Mouse (Mus musculus) thymus, postnatal 0 days (tissue): ENCODE results near the gene Zfp128. TPM values are rescaled to one million over a fixed set of nuclear protein-coding genes. Genes with fewer than 3 reads are reported as not detected.
"Not testable (repeated sequence)": the region's sequence is repeated elsewhere in the genome, so short reads cannot be mapped to it uniquely, and the experiment has no call there.

Experiments used
- DNase-seq: peaks from one replicate; pipeline ENCODE4 v3.0.0-alpha.2; 2015; ENCODE audit warnings: low spot score
- polyA plus RNA-seq: library from polyadenylated mRNA; unstranded; fragments of >200 nt; fragmentation: Nextera tagmentation; extraction: Ambion mirVana; gene quantifications from 2 replicates; pipeline ENCODE4 v1.2.1, GENCODE M21; 2015

Zfp128 gene
- polyA plus RNA-seq = 1.9 and 2.4 TPM in 2 replicates

- DNase-seq = peak; percentile 92
Measured at GRCm38 (mm10) chr7:12880911-12881660, at the start of gene Zfp128. Gene Zfp128, plus strand, starts transcription at chr7:12881177.

DNA sequence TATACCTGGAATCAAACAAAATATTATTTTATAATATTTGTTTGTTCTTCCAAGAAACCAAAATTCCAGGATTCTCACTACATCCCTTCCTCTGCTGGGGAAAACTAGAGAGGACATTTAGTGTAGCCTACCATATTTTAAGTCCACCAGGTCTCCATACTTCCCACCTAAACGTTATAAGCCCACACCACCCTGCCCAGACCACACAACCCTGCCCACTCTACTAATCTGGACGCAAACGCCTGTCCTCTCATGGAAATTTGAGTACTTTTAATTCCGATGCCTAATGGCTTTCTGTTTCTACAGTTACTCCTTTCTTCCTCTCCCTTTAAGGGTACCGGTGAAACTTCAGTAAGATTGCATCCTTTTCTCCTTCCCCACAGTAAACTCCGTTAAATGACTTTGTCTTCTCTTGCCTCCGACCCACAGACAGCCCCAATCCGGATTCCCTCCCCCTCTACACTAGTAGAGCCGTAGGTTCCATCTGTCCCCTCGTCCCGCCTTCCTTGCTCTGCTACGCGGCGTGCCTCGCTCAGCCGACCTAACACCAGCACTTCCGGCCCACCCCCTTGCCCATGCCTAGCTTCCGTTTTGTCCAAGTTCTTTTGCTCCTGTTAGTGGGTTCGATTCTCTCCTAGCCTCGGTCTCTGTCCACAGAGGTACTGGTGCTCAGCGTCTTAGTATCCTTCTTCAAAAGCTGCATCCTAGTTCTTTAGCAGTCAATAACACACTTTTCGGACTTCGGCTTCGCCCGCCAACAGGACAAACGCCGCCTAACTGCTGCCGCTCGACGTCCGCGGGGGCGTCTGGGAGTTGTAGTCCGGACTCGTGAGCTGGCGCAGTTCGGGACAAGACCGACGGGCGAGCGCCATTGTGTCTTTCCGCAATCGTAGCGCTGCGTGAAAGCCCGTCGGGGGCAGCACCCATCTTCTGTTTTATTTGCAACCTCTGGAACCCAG is 46.5 kb upstream of the Zfp128 start, which contains the start of gene Zfp110:
Zfp110 (plus strand) TSS at position 600 of the 959 bp plus-strand sequence.
- peak; percentile 93 for DNase-seq

DNA sequence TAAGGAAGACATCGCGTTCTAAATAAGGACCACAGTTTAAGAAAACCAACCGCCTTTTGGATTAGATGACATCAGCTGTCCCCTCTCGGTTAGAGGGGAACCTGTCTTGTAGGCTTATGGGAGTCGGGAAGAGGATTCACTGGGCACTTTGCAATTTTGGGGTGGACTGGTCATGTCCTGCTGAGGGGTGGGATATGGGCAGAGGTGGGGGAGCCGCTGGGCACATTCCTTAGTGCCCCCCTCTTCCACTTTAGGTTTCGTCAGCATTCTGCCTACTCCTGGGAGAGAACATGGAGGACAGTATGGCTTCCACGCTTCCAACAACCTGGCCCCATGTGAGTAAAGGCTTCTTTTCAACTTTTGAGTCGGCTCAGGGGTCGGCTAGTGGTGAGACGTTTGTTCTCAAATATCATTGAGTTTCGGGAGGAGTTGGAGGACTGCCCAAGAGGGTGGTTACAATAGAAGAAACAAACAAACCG is 45.7 kb upstream of the Zfp128 start:
- no peak for DNase-seq

GRCm38 (mm10) chr7:12835779-12836178 is 45.2 kb upstream of the Zfp128 start:
- DNase-seq = no peak

DNA sequence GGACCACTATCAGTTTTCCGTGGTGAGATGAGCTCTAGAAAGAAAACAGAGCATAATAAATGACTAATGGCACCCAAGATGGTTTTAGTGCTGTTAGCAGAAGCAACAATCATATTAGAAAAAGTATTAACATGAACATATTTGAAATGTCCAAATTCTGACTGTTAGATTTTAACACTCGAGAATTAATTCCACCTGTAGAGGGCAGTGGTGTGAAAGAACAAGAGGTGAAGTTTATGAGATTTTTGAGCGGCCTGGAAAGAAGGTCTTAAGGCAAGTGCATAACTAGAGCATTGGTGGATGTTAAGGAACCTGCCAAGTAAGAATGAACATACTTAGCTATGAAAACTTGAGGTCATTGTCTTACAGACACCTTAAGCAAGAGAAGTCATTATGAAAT is 6.7 kb upstream of the Zfp128 start:
- DNase-seq = peak; percentile 51

DNA sequence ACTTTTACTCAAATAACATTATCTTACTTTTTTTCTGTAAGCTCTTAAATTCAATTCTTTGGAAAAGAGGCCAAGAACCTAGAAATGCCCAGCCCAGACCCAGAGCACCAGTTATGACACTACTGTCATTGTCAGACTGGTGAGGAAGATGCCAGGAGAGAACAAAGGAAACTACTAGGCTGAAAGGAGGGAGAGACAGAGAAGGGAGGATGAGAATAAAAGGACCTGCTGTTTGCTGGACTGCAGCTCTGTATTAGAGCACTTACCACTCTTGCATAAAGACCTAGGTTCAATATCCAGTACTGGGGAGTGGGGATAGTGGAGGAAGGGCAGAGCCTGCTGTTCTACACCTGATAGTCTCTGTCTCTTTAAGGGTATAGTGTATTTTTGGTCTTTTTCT is 941 bp upstream of the Zfp128 start:
- no peak for DNase-seq

DNA sequence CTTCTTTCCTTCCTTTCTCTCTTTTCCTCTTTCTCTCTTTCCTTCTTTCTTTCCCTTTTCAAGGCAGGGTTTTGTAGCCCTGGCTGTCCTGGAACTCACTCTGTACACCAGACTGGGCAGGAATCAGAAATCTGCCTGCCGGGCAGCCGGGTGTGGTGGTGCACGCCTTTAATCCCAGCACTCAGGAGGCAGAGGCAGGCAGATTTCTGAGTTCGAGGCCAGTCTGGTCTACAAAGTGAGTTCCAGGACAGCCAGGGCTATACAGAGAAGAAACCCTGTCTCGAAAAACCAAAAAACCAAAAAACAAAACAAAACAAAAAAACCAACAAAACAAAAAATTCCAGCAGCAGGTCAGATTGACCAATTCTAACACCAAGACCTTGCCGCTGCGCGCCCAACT is 480 bp upstream of the Zfp128 start:
- not testable (repeated sequence) for DNase-seq

DNA sequence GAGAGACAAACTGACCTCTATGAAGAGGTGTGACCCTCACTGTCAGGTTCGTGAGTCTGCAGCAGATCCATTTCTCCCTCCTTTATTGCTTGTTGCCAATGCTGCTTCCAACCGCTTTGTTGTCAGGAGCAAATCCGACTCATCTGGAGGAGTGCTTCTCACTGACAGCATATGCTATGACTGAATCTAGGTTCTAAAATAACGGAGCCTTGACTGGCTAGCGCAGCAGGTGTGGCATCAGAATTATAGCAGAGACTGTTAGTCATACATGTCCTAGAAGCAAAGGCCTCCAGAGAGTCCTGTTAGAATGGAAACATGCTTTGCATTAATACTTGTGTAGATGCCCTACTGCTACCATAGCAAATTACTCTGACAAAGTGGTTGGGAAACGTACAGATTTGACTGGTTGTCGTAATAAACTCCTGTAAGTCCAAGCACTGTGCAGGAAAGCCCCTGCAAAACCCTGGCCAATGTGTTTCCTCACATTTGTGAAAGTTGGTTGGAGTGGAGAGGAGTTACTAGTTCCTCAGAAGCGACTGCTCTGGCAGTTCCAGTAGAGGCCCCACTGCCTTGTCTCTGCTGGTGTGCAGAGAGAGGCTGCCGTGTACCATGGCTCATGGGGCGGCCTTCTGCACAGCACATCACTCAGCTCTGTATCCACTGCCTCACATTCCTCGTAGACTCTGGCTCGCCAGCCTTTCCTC is 5.7 kb downstream of the Zfp128 start:
- no peak for DNase-seq

GRCm38 (mm10) chr7:12887585-12887984 is 6.6 kb downstream of the Zfp128 start:
- DNase-seq = no peak

- no peak for DNase-seq
Measured at GRCm38 (mm10) chr7:12890928-12891327, 10.0 kb downstream of the Zfp128 start.

DNA sequence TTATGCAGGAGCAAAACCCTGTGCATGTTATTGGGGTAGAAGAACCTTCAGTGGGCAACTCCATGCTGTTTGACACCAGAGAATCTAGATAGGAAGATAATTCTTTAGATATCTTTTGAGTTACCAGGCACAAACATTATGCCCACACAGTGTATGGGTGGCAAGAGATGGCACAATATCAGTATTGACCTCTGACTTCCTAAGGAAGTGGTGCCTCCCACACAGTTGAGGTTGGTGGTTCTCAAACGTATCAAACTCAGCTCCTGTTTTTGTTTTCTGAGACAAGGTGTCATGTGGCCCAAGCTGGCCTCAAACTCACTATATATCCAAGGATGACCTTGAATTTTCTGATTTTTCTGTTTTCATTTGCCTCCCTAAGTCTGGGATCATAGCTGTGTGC is 10.4 kb downstream of the Zfp128 start:
- no peak for DNase-seq

- DNase-seq = peak; percentile 86
Measured at GRCm38 (mm10) chr7:12897655-12898410, 16.9 kb downstream of the Zfp128 start, which contains the start of gene Zscan22. Gene Zscan22, plus strand, starts transcription at chr7:12897815.

DNA sequence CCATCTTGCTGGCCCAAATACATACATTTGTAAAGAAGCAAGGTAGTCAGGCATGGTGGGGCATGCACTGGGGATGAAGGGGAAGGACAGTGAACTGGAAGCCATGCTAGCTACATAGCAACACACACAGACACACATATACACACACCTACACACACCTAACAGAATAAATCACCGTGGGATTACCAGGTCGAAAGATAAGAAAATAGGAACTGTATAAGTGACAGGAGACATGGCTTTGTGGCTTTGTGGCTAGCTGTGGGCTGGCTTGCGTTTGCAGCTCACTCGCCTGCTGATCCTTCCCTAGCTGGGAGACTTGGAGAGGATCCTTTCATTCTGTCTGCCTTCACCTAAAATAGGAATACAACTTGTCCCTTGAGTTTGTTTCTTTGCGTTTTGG is 20.5 kb downstream of the Zfp128 start:
- no peak for DNase-seq

GRCm38 (mm10) chr7:12903623-12904022 is 22.6 kb downstream of the Zfp128 start:
- peak; percentile 43 for DNase-seq

DNA sequence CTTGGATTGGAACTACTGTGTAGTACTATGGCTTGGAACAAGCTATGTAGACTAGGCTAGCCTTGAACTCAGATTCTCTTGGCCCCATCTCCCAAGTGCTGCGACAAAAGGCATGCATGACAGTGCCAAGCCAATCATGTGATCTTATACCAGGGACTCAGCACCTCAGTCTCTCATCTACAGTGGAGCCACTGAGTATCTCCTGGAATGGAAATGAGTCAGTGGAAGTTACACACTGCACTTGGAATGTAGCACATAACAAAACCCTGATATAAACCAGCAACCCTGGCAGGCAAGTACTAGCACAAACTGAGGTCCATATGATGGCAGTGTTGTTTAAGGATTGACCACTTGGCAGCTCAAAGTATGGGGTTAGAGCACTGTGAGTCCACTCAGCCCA is 24.2 kb downstream of the Zfp128 start:
- no peak for DNase-seq

DNA sequence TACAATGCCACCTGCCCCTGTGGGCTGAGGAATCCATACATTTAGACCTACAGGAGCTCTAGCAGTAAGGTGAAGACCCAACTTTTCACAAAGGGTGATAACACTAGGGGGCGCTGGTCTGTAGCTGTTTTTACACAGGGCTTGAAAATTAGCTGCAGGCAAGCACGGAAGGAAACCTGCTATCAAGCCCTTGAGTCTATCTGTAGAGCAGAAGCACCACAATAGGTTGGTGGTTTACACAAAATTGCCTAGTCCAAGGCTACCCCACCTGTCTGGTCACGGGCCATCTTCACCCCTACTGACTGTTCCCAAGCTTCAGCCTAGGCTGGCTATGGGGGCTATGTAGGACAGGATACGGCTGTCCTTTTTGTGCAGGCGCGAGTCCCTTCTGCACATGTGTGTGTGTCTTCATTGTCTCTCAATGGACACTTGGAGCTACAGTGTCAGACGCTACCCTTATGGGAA is 28.6 kb downstream of the Zfp128 start:
- DNase-seq = peak; percentile 91

DNA sequence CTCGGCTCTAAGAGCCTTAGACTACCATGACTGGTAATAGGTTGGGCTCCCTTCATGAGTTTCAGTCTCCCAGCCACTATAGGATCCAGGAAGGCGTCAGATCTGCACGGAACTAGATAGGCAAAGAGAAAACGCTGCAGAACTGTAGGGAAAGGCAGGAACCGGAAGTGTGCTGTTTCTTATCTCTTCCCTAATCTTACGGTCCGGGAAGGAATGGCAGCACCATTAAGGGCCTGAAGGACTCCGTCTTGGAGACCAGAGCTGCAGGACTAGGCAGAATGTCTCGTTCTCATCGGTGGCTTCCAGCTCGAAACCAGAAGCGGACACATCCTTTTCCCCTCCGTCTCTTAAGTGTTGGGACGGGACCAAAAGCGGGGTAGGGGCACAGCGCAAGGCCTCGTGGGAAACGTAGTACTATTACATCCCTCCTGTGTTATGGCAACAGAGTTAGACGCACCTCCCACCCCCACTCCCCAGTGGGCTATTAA is 29.2 kb downstream of the Zfp128 start:
- DNase-seq = peak; percentile 75

DNA sequence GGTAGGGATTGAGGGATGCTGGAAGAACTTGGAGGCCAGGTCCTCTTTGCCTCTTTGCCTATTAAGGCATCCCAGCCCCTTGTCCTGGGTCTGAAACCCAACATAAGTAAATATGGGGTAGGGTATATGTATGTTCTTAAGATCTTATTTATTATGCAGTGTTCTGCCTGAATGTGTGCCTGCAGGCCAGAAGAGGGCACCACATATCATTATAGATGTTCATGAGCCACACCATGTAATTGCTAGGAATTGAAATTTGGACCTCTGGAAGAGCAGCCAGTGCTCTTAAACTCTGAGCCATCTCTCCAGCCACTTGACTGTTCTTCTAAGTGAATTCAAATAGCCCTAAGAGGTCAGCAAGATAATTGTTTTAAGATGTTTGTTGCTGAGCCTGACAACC is 32.6 kb downstream of the Zfp128 start:
- peak; percentile 33 for DNase-seq

GRCm38 (mm10) chr7:12920495-12920894 is 39.5 kb downstream of the Zfp128 start:
- DNase-seq = not testable (repeated sequence)

DNA sequence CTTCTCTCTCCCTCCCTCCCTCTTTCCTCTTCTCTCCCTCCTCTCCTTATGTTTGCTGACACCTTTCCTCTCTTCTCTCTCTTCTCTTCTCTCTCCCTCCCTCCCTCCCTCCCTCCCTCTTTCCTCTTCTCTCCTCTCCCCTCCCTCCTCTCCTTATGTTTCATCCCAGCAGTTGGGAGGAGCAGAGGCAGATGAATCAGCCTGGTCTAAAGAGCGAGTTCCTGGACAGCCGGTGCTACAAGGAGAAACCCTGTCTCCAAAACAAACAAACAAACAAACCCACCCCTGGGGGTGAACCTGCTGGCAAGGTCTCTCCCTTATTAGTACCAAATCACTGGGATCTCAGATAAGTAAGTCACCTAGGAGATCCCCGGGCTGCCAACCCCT is 40.3 kb downstream of the Zfp128 start:
- no peak for DNase-seq
